Mouse (Mus musculus) hindbrain, embryonic 10.5 days (tissue): ENCODE data around the gene Gm10715. TPM values are rescaled to one million over a fixed set of nuclear protein-coding genes. Genes with fewer than 3 reads are reported as not detected.
"Not testable (repeated sequence)": the region's sequence is repeated elsewhere in the genome, so short reads cannot be mapped to it uniquely, and the experiment has no call there.

Experiments used
- DNase-seq: peaks from one replicate; pipeline ENCODE4 v3.0.0-alpha.2; 2017; ENCODE audit warnings: low spot score
- H3K27ac ChIP-seq: fragments of 300-500 bp; sonication (generic); 2 replicates; pipeline ENCODE4 v1.5.1; 2016; ENCODE audit warnings: mild to moderate bottlenecking, moderate library complexity
- H3K27me3 ChIP-seq: fragments of 300-500 bp; sonication (generic); 2 replicates; pipeline ENCODE4 v1.6.1; 2016; ENCODE audit warnings: mild to moderate bottlenecking; ENCODE audit not compliant: poor library complexity, insufficient read depth, severe bottlenecking
- H3K36me3 ChIP-seq: fragments of 300-500 bp; sonication (generic); 2 replicates; pipeline ENCODE4 v1.6.1; 2016; ENCODE audit warnings: mild to moderate bottlenecking, moderate library complexity
- H3K4me1 ChIP-seq: fragments of 300-500 bp; sonication (generic); replicated peaks from 2 replicates; pipeline ENCODE4 v1.6.1; 2016; ENCODE audit warnings: mild to moderate bottlenecking
- H3K4me3 ChIP-seq: fragments of 300-500 bp; sonication (generic); 2 replicates; pipeline ENCODE4 v1.5.1; 2016; ENCODE audit warnings: mild to moderate bottlenecking, moderate library complexity
- H3K9me3 ChIP-seq: fragments of 300-500 bp; sonication (generic); 2 replicates; pipeline ENCODE4 v1.6.1; 2016; ENCODE audit warnings: mild to moderate bottlenecking, moderate library complexity
- WGBS: fragments of 180-500 bp; shearing (Covaris S2); methylation state at CpG from one replicate; pipeline ENCODE4 v1.1.7; 2016; 5-methylcytosine and 5-hydroxymethylcytosine counted together
- polyA plus RNA-seq: library from polyadenylated mRNA; unstranded; fragments of >200 nt; fragmentation: Nextera tagmentation; extraction: Ambion mirVana; gene quantifications from 2 replicates; pipeline ENCODE4 v1.2.1, GENCODE M21; 2016

Gene Gm10715
- polyA plus RNA-seq, 1 experiment from 2014 or later: not detected

- 64% methylated on average over 14 of the region's 16 CpGs for WGBS
- not testable (repeated sequence) for H3K9me3 ChIP-seq, H3K27ac ChIP-seq
Observed at GRCm38 (mm10) chr9:3029276-3030000, 7.2 kb upstream of the Gm10715 start.

DNA sequence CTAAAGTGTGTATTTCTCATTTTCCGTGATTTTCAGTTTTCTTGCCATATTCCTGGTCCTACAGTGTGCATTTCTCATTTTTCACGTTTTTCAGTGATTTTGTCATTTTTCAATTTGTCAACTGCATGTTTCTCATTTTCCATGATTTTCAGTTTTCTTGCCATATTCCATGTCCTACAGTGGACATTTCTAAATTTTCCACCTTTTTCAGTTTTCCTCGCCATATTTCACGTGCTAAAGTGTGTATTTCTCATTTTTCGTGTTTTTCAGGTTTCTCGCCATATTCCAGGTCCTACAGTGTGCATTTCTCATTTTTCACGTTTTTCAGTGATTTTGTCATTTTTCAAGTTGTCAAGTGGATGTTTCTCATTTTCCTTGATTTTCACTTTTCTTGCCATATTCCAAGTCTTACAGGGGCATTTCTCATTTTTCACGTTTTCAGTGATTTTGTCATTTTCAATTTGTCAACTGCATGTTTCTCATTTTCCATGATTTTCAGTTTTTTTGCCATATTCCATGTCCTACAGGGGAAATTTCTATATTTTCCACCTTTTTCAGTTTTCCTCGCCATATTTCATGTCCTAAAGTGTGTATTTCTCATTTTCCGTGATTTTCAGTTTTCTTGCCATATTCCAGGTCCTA lies 5.9 kb upstream of the Gm10715 start:
- H3K4me3 ChIP-seq, H3K4me1 ChIP-seq, H3K27me3 ChIP-seq, H3K27ac ChIP-seq, H3K9me3 ChIP-seq, H3K36me3 ChIP-seq: not testable (repeated sequence)
- DNase-seq: peak; percentile 96
- WGBS: 43% methylated on average over 3 of the region's 10 CpGs

More at GRCm38 (mm10) chr9:3029276-3030000, 7.2 kb upstream of the Gm10715 start:
- not testable (repeated sequence) for H3K4me3 ChIP-seq, H3K27me3 ChIP-seq, DNase-seq, H3K36me3 ChIP-seq, H3K4me1 ChIP-seq

DNA sequence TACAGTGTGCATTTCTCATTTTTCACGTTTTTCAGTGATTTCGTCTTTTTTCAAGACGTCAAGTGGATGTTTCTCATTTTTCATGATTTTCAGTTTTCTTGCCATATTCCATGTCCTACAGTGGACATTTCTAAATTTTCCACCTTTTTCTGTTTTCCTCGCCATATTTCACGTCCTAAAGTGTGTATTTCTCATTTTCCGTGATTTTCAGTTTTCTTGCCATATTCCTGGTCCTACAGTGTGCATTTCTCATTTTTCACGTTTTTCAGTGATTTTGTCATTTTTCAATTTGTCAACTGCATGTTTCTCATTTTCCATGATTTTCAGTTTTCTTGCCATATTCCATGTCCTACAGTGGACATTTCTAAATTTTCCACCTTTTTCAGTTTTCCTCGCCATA lies 2.4 kb upstream of the Gm10715 start, which contains the start of gene Gm17535:
Gene Gm17535, plus strand, starts transcription at position 301 of the 400 bp plus-strand sequence.
- 28% methylated on average over 1 of the region's 8 CpGs for WGBS
- not testable (repeated sequence) for H3K9me3 ChIP-seq, H3K27ac ChIP-seq, DNase-seq, H3K36me3 ChIP-seq, H3K27me3 ChIP-seq, H3K4me1 ChIP-seq, H3K4me3 ChIP-seq

DNA sequence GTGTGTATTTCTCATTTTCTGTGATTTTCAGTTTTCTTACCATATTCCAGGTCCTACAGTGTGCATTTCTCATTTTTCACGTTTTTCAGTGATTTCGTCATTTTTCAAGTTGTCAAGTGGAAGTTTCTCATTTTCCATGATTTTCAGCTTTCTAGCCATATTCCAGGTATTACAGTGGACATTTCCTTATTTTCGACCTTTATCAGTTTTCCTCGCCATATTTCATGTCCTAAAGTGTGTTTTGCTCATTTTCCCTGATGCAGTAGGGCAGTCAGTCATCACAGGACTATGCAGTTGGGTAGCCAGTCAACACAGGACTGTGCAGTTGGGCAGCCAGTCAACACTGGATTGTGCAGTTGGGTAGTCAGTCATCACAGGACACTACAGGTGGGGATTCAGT lies 1.5 kb downstream of the Gm10715 start:
- H3K36me3 ChIP-seq: not testable (repeated sequence)
- WGBS: 69% methylated on average over 4 of the region's 4 CpGs

More for the DNA sequence above, 1.5 kb downstream of the Gm10715 start:
- H3K27me3 ChIP-seq, H3K4me1 ChIP-seq, H3K4me3 ChIP-seq, H3K27ac ChIP-seq: not testable (repeated sequence)
- DNase-seq: peak; percentile 18
- peaks cover 24% of the 10 kb centered on the region for H3K9me3 ChIP-seq

Other genes with a start within 250 kb of the Gm10715 start
- gene Gm10722, start 36.0 kb upstream of the Gm10715 start, polyA plus RNA-seq: not detected in 2 replicates
- not detected in 2 replicates for gene Gm11168, start 33.5 kb upstream of the Gm10715 start, polyA plus RNA-seq
- gene Gm10721, start 23.7 kb upstream of the Gm10715 start, polyA plus RNA-seq: not detected in 2 replicates
- gene Gm10720, start 21.2 kb upstream of the Gm10715 start, polyA plus RNA-seq: not detected in 2 replicates
- gene Gm10719, start 19.5 kb upstream of the Gm10715 start, polyA plus RNA-seq: 0.30 TPM in 1 of 2 replicates, not detected in the other
- not detected in 2 replicates for gene Gm10718, start 13.3 kb upstream of the Gm10715 start, polyA plus RNA-seq
- 0.26 TPM in 1 of 2 replicates, not detected in the other for gene Gm10717, start 11.5 kb upstream of the Gm10715 start, polyA plus RNA-seq
- not detected in 2 replicates for gene Gm17535, start 2.3 kb upstream of the Gm10715 start, polyA plus RNA-seq